Mouse (Mus musculus) liver, embryonic 12.5 days (tissue): Measurements from ENCODE around the gene Pigo. TPM values are rescaled to one million over a fixed set of nuclear protein-coding genes. Genes with fewer than 3 reads are reported as not detected.
A peak's percentile ranks its signal among the peaks of the same experiment; 100 is the strongest.

Experiments
- ATAC-seq: fragments of 200-750 bp; cut with Nextera tagmentation; 2 replicates; pipeline ENCODE4 v1.8.0; 2017; ENCODE audit warnings: moderate number of reproducible peaks, mild to moderate bottlenecking, moderate library complexity
- H3K27ac ChIP-seq: fragments of 300-500 bp; sonication (generic); 2 replicates; pipeline ENCODE4 v1.5.1; 2016; ENCODE audit warnings: mild to moderate bottlenecking
- H3K27me3 ChIP-seq: fragments of 300-500 bp; sonication (generic); replicated peaks from 2 replicates; pipeline ENCODE4 v1.6.1; 2016; ENCODE audit warnings: mild to moderate bottlenecking, moderate library complexity
- H3K36me3 ChIP-seq: fragments of 300-500 bp; sonication (generic); 2 replicates; pipeline ENCODE4 v1.6.1; 2016; ENCODE audit warnings: mild to moderate bottlenecking, moderate library complexity
- H3K4me1 ChIP-seq: fragments of 300-500 bp; sonication (generic); 2 replicates; pipeline ENCODE4 v1.6.1; 2016
- H3K4me2 ChIP-seq: fragments of 300-500 bp; sonication (generic); 2 replicates; pipeline ENCODE4 v1.6.1; 2016; ENCODE audit warnings: mild to moderate bottlenecking, moderate library complexity
- H3K4me3 ChIP-seq: fragments of 300-500 bp; sonication (generic); 2 replicates; pipeline ENCODE4 v1.5.1; 2016; ENCODE audit warnings: mild to moderate bottlenecking, moderate library complexity
- H3K9ac ChIP-seq: fragments of 300-500 bp; sonication (generic); 2 replicates; pipeline ENCODE4 v1.6.1; 2016; ENCODE audit warnings: mild to moderate bottlenecking, moderate library complexity
- H3K9me3 ChIP-seq: fragments of 300-500 bp; sonication (generic); replicated peaks from 2 replicates; pipeline ENCODE4 v1.6.1; 2016; ENCODE audit warnings: mild to moderate bottlenecking, moderate library complexity
- WGBS: fragments of 180-500 bp; shearing (Covaris S2); methylation state at CpG from one replicate; pipeline ENCODE4 v1.1.7; 2016; ENCODE audit not compliant: insufficient replicate concordance; 5-methylcytosine and 5-hydroxymethylcytosine counted together
- polyA plus RNA-seq: library from polyadenylated mRNA; unstranded; fragments of >200 nt; fragmentation: Nextera tagmentation; extraction: Ambion mirVana; gene quantifications from 2 replicates; pipeline ENCODE4 v1.2.1, GENCODE M21; 2016

The Pigo gene
- polyA plus RNA-seq, 1 experiment from 2014 or later: 16.8 TPM

- no peaks in the 10 kb centered on the region for H3K9me3 ChIP-seq
- WGBS: 85% methylated on average over 6 of the region's 6 CpGs
- no peak overlapping the region for H3K4me3 ChIP-seq
- peak overlapping the region; percentile 23 for H3K4me2 ChIP-seq
- no peak overlapping the region for H3K9ac ChIP-seq
- ATAC-seq: no peak
- peak overlapping the region; percentile 95; the same call in 1 of the 2 replicates for H3K27ac ChIP-seq
- H3K27me3 ChIP-seq: no peaks in the 10 kb centered on the region
- peaks cover 46% of the 10 kb centered on the region for H3K36me3 ChIP-seq
- H3K4me1 ChIP-seq: peaks cover 55% of the 10 kb centered on the region
These were observed 10.2 kb upstream of the Pigo start for GRCm38 (mm10) chr4:43035851-43036250.

- no peak for ATAC-seq
- peaks cover 62% of the 10 kb centered on the region for H3K36me3 ChIP-seq
- H3K4me1 ChIP-seq: peaks cover 54% of the 10 kb centered on the region
- no peak overlapping the region for H3K9ac ChIP-seq
- H3K27me3 ChIP-seq: no peaks in the 10 kb centered on the region
- 77% methylated on average over 14 of the region's 14 CpGs for WGBS
- no peak overlapping the region for H3K4me2 ChIP-seq
- H3K4me3 ChIP-seq: no peak overlapping the region
- no peaks in the 10 kb centered on the region for H3K9me3 ChIP-seq
- H3K27ac ChIP-seq: no peak overlapping the region
These were observed 7.9 kb upstream of the Pigo start for GRCm38 (mm10) chr4:43033481-43033880.

GRCm38 (mm10) chr4:43032501-43032900 is 6.9 kb upstream of the Pigo start:
- H3K27ac ChIP-seq: peak overlapping the region; percentile 39; the same call in 1 of the 2 replicates
- H3K36me3 ChIP-seq: peaks cover 72% of the 10 kb centered on the region
- 68% methylated on average over 1 of the region's 1 CpGs for WGBS
- H3K9ac ChIP-seq: no peak overlapping the region
- H3K27me3 ChIP-seq: no peaks in the 10 kb centered on the region
- no peaks in the 10 kb centered on the region for H3K9me3 ChIP-seq
- no peak overlapping the region for H3K4me3 ChIP-seq
- H3K4me2 ChIP-seq: no peak overlapping the region
- H3K4me1 ChIP-seq: peaks cover 46% of the 10 kb centered on the region
- no peak for ATAC-seq

- Histone ChIP-seq H3K27ac (peak within 1 kb of the TSS; percentile 89), H3K36me3 (peaks cover 75% of the 10 kb centered on the region), H3K4me3 (peak within 1 kb of the TSS; percentile 81), H3K9me3 (no peaks in the 10 kb centered on the region), H3K27me3 (no peaks in the 10 kb centered on the region), H3K4me2 (peak within 1 kb of the TSS; percentile 82), H3K9ac (peak within 1 kb of the TSS; percentile 96), H3K4me1 (peaks cover 35% of the 10 kb centered on the region)
- ATAC-seq: peak; percentile 96
- 2% methylated on average over 38 of the region's 38 CpGs for WGBS
These were observed 5.8 kb upstream of the Pigo start, which contains the start of gene Stoml2 for GRCm38 (mm10) chr4:43031237-43031995. Gene Stoml2 (minus strand): TSS chr4:43031710.

- H3K36me3 ChIP-seq: peaks cover 69% of the 10 kb centered on the region
- no peaks in the 10 kb centered on the region for H3K9me3 ChIP-seq
- ATAC-seq: peak; percentile 74
- peak overlapping the region; percentile 82 for H3K4me2 ChIP-seq
- peaks cover 32% of the 10 kb centered on the region for H3K4me1 ChIP-seq
- H3K27me3 ChIP-seq: no peaks in the 10 kb centered on the region
- H3K9ac ChIP-seq: peak overlapping the region; percentile 96
- peak overlapping the region; percentile 81 for H3K4me3 ChIP-seq
- peak overlapping the region; percentile 89 for H3K27ac ChIP-seq
- WGBS: under 1% methylated on average over 28 of the region's 28 CpGs
These were observed 5.2 kb upstream of the Pigo start for GRCm38 (mm10) chr4:43030780-43031230.

- 58% methylated on average over 9 of the region's 9 CpGs for WGBS
- H3K9ac ChIP-seq: peak overlapping the region; percentile 96
- peaks cover 65% of the 10 kb centered on the region for H3K36me3 ChIP-seq
- H3K4me2 ChIP-seq: peak overlapping the region; percentile 82
- peak overlapping the region; percentile 81 for H3K4me3 ChIP-seq
- ATAC-seq: peak; percentile 13; the same call in 1 of the 2 replicates
- no peaks in the 10 kb centered on the region for H3K9me3 ChIP-seq
- H3K27me3 ChIP-seq: no peaks in the 10 kb centered on the region
- peaks cover 31% of the 10 kb centered on the region for H3K4me1 ChIP-seq
- H3K27ac ChIP-seq: peak overlapping the region; percentile 89
These were observed 4.7 kb upstream of the Pigo start for GRCm38 (mm10) chr4:43030352-43030751.

DNA sequence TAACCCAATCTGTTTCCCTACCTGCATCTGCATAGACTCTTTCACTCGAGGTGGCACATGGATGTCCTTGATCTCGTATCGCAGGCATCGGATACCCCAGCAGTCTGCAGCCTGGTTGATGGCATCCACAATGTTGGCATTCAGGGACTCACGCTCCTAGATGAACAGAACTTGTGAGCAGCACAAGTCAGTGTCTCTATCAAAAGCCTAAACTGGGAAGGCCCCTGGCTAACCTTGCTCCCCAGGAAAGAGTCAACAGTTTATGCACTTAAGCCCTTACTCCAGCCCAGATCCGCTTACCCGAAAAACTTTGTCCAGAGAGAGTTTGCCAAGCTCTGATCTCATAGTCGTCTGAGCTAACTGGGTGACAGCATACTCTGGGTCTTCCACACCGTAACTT is 4.1 kb upstream of the Pigo start:
- Histone ChIP-seq H3K27ac (peak overlapping the region; percentile 89), H3K36me3 (peaks cover 59% of the 10 kb centered on the region), H3K4me1 (peaks cover 35% of the 10 kb centered on the region), H3K9ac (peak overlapping the region; percentile 96), H3K9me3 (no peaks in the 10 kb centered on the region), H3K4me2 (peak overlapping the region; percentile 82), H3K4me3 (peak overlapping the region; percentile 81), H3K27me3 (no peaks in the 10 kb centered on the region)
- 88% methylated on average over 9 of the region's 9 CpGs for WGBS
- ATAC-seq: no peak

DNA sequence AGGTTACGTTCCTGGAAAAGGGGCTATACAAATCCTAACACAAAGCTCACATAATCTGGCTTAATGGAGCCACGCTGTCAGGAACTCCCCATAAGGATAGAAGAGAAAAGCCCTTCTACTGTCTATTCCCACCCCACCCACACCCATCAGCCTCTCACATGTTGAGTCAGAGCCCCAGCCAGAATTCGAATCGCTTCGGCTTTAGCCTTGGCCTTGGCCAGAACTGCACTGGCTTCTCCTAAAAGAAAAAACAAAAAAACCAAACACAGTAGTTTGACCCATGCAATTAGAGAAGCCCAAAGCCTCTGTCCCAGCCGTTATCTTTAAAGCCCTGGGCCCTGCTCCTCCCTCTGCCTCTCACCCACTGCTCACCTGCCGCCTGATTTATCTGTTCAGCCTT is 3.5 kb upstream of the Pigo start:
- Histone ChIP-seq H3K4me1 (peaks cover 42% of the 10 kb centered on the region), H3K36me3 (peaks cover 57% of the 10 kb centered on the region), H3K27ac (no peak overlapping the region), H3K9ac (peak overlapping the region; percentile 32; the same call in 1 of the 2 replicates), H3K9me3 (no peaks in the 10 kb centered on the region), H3K27me3 (no peaks in the 10 kb centered on the region), H3K4me2 (peak overlapping the region; percentile 82), H3K4me3 (peak overlapping the region; percentile 81)
- WGBS: 81% methylated on average over 7 of the region's 7 CpGs
- ATAC-seq: no peak

DNA sequence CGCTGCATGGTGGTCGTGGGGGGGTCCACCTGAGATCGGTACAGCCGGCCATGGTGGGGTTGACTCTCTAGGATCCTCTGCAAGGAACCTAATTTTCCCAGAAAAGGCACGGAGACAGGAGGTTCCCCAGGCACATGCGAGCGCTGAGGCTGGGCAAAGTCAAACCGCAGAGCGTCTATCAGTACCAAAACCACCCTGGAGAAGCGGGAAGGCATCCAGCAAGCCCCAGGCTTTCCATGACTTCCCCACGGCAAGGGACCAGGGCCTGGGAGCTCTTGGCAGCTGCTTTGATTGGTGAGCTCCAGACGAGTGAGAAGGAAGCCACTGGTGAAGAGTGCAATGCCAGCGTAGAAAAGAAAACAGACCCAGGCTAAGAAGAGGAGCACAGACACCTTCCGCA is 946 bp downstream of the Pigo start:
- Histone ChIP-seq H3K4me2 (peak overlapping the region; percentile 86), H3K4me1 (peaks cover 37% of the 10 kb centered on the region), H3K27me3 (no peaks in the 10 kb centered on the region), H3K9ac (peak overlapping the region; percentile 77), H3K9me3 (no peaks in the 10 kb centered on the region), H3K36me3 (peaks cover 81% of the 10 kb centered on the region), H3K4me3 (peak overlapping the region; percentile 70), H3K27ac (peak overlapping the region; percentile 92)
- 73% methylated on average over 14 of the region's 14 CpGs for WGBS
- ATAC-seq: no peak

DNA sequence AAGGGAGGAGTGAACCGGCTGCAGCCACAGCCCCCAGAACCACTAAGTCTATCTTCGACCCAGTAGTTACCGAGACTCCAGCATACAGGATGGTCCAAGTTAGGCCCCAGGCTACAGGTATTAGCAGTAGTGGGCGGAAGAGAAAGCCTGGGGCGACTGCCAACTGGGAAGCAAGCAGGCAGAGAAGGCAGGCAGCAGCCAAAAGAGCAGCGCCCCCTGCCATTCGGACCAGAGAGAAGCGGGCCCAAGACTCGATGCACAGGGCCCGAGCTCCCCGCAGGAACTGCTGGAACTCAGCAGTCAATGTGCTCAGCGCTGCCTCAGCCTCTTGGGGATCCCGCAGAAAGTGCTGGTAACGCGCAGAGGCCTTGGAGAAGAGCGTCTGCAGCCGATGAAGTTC is 4.3 kb downstream of the Pigo start:
- no peak overlapping the region for H3K27ac ChIP-seq
- H3K4me2 ChIP-seq: no peak overlapping the region
- no peaks in the 10 kb centered on the region for H3K27me3 ChIP-seq
- no peaks in the 10 kb centered on the region for H3K9me3 ChIP-seq
- H3K36me3 ChIP-seq: peaks cover 80% of the 10 kb centered on the region
- WGBS: 89% methylated on average over 17 of the region's 17 CpGs
- H3K9ac ChIP-seq: no peak overlapping the region
- no peak overlapping the region for H3K4me3 ChIP-seq
- no peak for ATAC-seq
- H3K4me1 ChIP-seq: peaks cover 30% of the 10 kb centered on the region

DNA sequence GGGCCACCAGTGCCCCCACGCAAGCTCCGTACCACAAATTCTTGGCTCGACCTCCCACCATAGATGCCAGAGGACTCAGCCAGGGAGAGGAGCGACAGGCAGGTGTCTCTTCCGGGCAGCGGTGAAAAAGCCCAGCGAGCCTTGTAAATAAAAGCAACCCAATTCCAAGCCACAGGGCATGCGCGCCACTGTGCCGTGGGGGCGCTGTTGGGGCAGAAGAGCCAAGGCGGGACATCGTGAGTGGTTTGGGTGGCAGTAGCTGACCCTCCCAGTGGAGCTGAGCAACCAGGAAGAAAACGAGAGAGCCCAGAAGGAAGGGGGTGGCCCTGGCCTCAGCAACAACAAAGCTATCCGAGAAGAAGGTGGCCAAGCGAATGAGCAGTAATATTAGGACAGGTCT is 4.7 kb downstream of the Pigo start:
- no peak overlapping the region for H3K9ac ChIP-seq
- H3K4me3 ChIP-seq: no peak overlapping the region
- ATAC-seq: no peak
- H3K27me3 ChIP-seq: no peaks in the 10 kb centered on the region
- H3K9me3 ChIP-seq: no peaks in the 10 kb centered on the region
- H3K36me3 ChIP-seq: peaks cover 80% of the 10 kb centered on the region
- H3K4me1 ChIP-seq: peaks cover 28% of the 10 kb centered on the region
- 88% methylated on average over 16 of the region's 16 CpGs for WGBS
- H3K27ac ChIP-seq: no peak overlapping the region
- H3K4me2 ChIP-seq: no peak overlapping the region

DNA sequence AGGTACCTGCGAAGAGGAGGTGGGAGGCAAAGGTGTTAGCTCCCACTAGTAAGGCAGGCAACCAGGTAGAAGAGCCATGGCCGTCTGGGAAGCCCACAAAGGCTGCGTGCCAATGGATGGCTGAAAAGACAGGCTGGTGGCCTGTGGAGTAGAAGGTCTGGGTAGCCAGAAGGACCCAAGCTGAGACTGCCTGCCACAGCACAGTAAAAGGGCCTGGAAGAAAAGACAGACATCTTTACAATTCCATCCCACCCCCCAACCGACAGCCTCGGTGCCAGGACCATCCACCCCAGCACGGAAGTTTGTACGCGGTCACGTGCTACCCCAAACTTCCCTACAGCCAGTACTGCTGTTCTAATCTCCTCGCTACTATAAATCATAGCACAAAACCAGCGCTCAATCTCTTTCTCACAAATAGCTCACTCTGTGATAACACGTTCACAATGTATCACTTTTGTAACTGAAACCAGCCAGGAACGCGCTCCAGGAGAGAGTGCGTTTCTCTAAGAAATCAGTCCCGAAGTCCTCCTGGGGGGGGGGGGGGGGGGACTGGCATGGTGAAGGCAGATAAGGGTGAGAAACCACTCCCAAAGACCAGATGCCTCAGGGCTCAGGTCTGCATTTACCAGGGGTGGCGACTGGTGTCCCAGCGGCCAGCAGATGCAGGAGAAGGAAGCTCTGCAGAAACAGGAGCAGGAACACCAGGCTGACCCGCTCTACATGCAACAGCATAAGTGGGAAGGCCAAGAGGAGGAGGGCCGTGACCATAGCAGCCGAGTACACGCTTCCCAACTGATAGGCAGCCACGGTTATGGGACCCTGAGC is 5.8 kb downstream of the Pigo start:
- peaks cover 23% of the 10 kb centered on the region for H3K4me1 ChIP-seq
- no peak overlapping the region for H3K9ac ChIP-seq
- H3K27ac ChIP-seq: no peak overlapping the region
- WGBS: 63% methylated on average over 23 of the region's 23 CpGs
- no peak overlapping the region; the same call in 1 of the 2 replicates for H3K4me2 ChIP-seq
- H3K36me3 ChIP-seq: peaks cover 80% of the 10 kb centered on the region
- ATAC-seq: peak; percentile 50; the same call in 1 of the 2 replicates
- H3K4me3 ChIP-seq: no peak overlapping the region
- no peaks in the 10 kb centered on the region for H3K27me3 ChIP-seq
- H3K9me3 ChIP-seq: no peaks in the 10 kb centered on the region
